Mouse (Mus musculus) megakaryocyte-erythroid progenitor cell, adult 5 weeks (primary cell): ENCODE measurements around the gene Gpr87. TPM values are rescaled to one million over a fixed set of nuclear protein-coding genes. Genes with fewer than 3 reads are reported as not detected.

Source experiments
- polyA plus RNA-seq: library from polyadenylated mRNA; stranded (reverse); fragments of >175 nt; gene quantifications from 2 replicates; pipeline ENCODE4 v1.2.3, GENCODE M21; 2012

Gene Gpr87
- polyA plus RNA-seq: not detected in 2 replicates

GRCm38 (mm10) chr3:59194938-59195337 lies at the start of gene Gpr87:
Gene Gpr87, minus strand, starts transcription at chr3:59195104.

GRCm38 (mm10) chr3:59210727-59211126 lies 15.8 kb upstream of the Gpr87 start, which contains the start of gene P2ry13:
Gene P2ry13, minus strand, starts transcription at chr3:59210882.

GRCm38 (mm10) chr3:59153424-59153823 lies 41.5 kb downstream of the Gpr87 start, which contains the start of gene P2ry14:
Gene P2ry14, minus strand, starts transcription at chr3:59153618.

Other genes starting within 250 kb of the Gpr87 start
- 6.0 and 9.4 TPM in 2 replicates for gene Med12l, start 189.3 kb downstream of the Gpr87 start, polyA plus RNA-seq
- 8.9 and 9.3 TPM in 2 replicates for gene Gpr171, start 93.3 kb downstream of the Gpr87 start, polyA plus RNA-seq
- gene P2ry14, start 41.5 kb downstream of the Gpr87 start, polyA plus RNA-seq: 0.27 and 0.78 TPM in 2 replicates
- gene P2ry13, start 15.8 kb upstream of the Gpr87 start, polyA plus RNA-seq: 0.06 TPM in 1 of 2 replicates, not detected in the other
- not detected in 2 replicates for gene P2ry12, start 67.8 kb upstream of the Gpr87 start, polyA plus RNA-seq
- 0.01 and 0.03 TPM in 2 replicates for gene Igsf10, start 149.3 kb upstream of the Gpr87 start, polyA plus RNA-seq